Mouse (Mus musculus): Measurements from ENCODE around the gene Rad9b. TPM values are rescaled to one million over a fixed set of nuclear protein-coding genes. Genes with fewer than 3 reads are reported as not detected.

Rad9b gene
- total RNA-seq, 2 experiments from 2014 or later = 3.7 to 3.9 TPM

GRCm38 (mm10) chr5:122285767-122286150 lies 68.3 kb downstream of the Rad9b start:
- no peak for DNase-seq (ENCODE audit: low spot score in 2 of 2)

GRCm38 (mm10) chr5:122285029-122285766 lies 68.8 kb downstream of the Rad9b start:
- no peak for DNase-seq (ENCODE audit: low spot score in 2 of 2)

GRCm38 (mm10) chr5:122284183-122285028 lies 69.6 kb downstream of the Rad9b start, which contains the start of gene Pptc7:
Gene Pptc7 (plus strand): TSS chr5:122284365.
- DNase-seq (ENCODE audit: low spot score in 2 of 2) = peak; percentile 75 to 91

- DNase-seq (ENCODE audit: low spot score in 2 of 2) = no peak
Measured at GRCm38 (mm10) chr5:122283828-122284182, 70.2 kb downstream of the Rad9b start.

DNA sequence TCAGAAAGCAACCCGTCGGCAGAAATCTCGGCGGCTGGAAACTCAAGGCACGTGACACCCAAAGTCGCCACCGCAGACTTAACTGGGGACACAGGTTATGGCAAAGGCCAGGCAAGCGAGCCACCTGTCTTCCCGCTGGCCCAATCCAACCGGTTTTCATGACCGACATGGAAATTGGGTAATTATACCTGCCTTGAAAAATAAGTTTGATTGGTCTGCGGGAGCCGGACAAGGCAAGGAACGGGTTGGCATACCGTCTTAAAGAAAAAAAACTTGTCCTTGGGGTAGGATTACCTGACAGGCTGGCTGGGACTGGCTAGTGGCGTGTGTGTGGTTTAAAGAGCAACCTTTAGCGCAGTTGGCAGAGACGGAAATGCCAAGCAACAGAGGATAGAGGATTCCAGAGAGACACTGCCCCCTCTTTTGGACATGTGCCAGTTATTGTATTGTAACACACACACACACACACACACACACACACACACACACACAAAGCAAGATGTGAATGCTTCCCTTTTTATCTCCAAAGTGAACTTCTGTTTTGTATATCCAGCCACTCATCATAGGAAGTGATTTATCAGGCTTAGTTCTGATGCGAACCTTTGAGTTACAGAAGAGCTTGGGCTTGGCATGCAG lies 73.1 kb downstream of the Rad9b start:
- DNase-seq (ENCODE audit: low spot score in 2 of 2) = no peak

GRCm38 (mm10) chr5:122280422-122280826 lies 73.6 kb downstream of the Rad9b start:
- DNase-seq (ENCODE audit: low spot score in 2 of 2) = no peak

GRCm38 (mm10) chr5:122279799-122280421 lies 74.1 kb downstream of the Rad9b start:
- no peak for DNase-seq (ENCODE audit: low spot score in 2 of 2)

GRCm38 (mm10) chr5:122278946-122279345 lies 75.1 kb downstream of the Rad9b start:
- DNase-seq (ENCODE audit: low spot score in 2 of 2) = no peak

GRCm38 (mm10) chr5:122274785-122275184 lies 79.2 kb downstream of the Rad9b start:
- no peak for DNase-seq (ENCODE audit: low spot score in 2 of 2)

Other genes with a start within 250 kb of the Rad9b start
- 1 to 10 TPM in 1 of 2 experiments, under 1 TPM in 1; 0.68 to 1.0 TPM for gene Ccdc63, start 213.4 kb downstream of the Rad9b start, total RNA-seq (2021)
- 100 to 1,000 TPM; 189 to 219 TPM for gene Ppp1cc, start 196.0 kb downstream of the Rad9b start, total RNA-seq (2021)
- 1 to 10 TPM; 2.4 to 3.1 TPM for gene Hvcn1, start 147.4 kb downstream of the Rad9b start, total RNA-seq (2021)
- 10 to 100 TPM; 10.9 to 12.0 TPM for gene Tctn1, start 89.8 kb downstream of the Rad9b start, total RNA-seq (2021)
- gene Pptc7, start 69.9 kb downstream of the Rad9b start, total RNA-seq (2021) = 10 to 100 TPM; 44.9 to 47.9 TPM
- 100 to 1,000 TPM; 163 to 183 TPM for gene Vps29, start 136 bp upstream of the Rad9b start, total RNA-seq (2021)
- gene Gpn3, start 17.6 kb upstream of the Rad9b start, total RNA-seq (2021) = 10 to 100 TPM; 26.1 to 30.9 TPM
- 10 to 100 TPM; 74.6 to 84.3 TPM for gene Fam216a, start 18.1 kb upstream of the Rad9b start, total RNA-seq (2021)
- 100 to 1,000 TPM; 255 to 271 TPM for gene Arpc3, start 37.6 kb upstream of the Rad9b start, total RNA-seq (2021)
- gene Anapc7, start 67.5 kb upstream of the Rad9b start, total RNA-seq (2021) = 10 to 100 TPM; 30.6 to 34.9 TPM
- gene Atp2a2, start 148.0 kb upstream of the Rad9b start, total RNA-seq (2021) = 100 to 1,000 TPM; 601 to 621 TPM